Mouse (Mus musculus) erythroblast, embryonic 14.5 days (primary cell): ENCODE measurements around the gene Eef1akmt4.

Source experiments
- GATA1 ChIP-seq: IDR thresholded peaks from 2 replicates; pipeline ENCODE4 v1.6.1; 2012; ENCODE audit warnings: low read length, inconsistent platforms, mixed read lengths
- TAL1 ChIP-seq: IDR thresholded peaks from 3 replicates; pipeline ENCODE4 v1.6.1; 2012; ENCODE audit warnings: low read length, inconsistent platforms, mixed read lengths

DNA sequence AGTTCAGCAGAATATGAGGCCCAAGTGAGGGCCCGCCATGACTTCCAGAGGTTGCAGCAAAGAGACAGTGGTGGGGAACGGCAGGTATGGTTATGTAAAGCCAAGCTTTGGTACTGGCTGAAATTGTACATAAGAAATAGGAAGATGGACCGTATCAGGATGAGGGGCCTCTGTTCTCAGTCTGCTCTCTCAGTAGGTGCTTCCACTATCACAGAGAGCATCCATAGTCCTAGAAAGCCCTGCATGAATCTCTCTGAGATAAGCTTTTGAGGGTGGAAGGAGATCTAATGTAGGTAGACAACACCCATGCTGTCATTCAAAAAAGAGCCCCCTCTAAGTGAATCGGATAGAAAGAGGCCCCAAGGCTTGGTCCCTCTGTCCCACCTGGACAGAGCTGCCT, 15.7 kb upstream of the Eef1akmt4 start:
- no peak for TF ChIP-seq GATA1
- TF ChIP-seq TAL1, result no peak
